Mouse (Mus musculus) hindbrain, embryonic 10.5 days (tissue): ENCODE measurements around the gene Spata6. TPM values are rescaled to one million over a fixed set of nuclear protein-coding genes. Genes with fewer than 3 reads are reported as not detected.

Source experiments
- DNase-seq: peaks from one replicate; pipeline ENCODE4 v3.0.0-alpha.2; 2017; ENCODE audit warnings: low spot score
- H3K27ac ChIP-seq: fragments of 300-500 bp; sonication (generic); 2 replicates; pipeline ENCODE4 v1.5.1; 2016; ENCODE audit warnings: mild to moderate bottlenecking, moderate library complexity
- H3K27me3 ChIP-seq: fragments of 300-500 bp; sonication (generic); 2 replicates; pipeline ENCODE4 v1.6.1; 2016; ENCODE audit warnings: mild to moderate bottlenecking; ENCODE audit not compliant: poor library complexity, insufficient read depth, severe bottlenecking
- H3K36me3 ChIP-seq: fragments of 300-500 bp; sonication (generic); 2 replicates; pipeline ENCODE4 v1.6.1; 2016; ENCODE audit warnings: mild to moderate bottlenecking, moderate library complexity
- H3K4me1 ChIP-seq: fragments of 300-500 bp; sonication (generic); replicated peaks from 2 replicates; pipeline ENCODE4 v1.6.1; 2016; ENCODE audit warnings: mild to moderate bottlenecking
- H3K4me3 ChIP-seq: fragments of 300-500 bp; sonication (generic); 2 replicates; pipeline ENCODE4 v1.5.1; 2016; ENCODE audit warnings: mild to moderate bottlenecking, moderate library complexity
- H3K9me3 ChIP-seq: fragments of 300-500 bp; sonication (generic); 2 replicates; pipeline ENCODE4 v1.6.1; 2016; ENCODE audit warnings: mild to moderate bottlenecking, moderate library complexity
- WGBS: fragments of 180-500 bp; shearing (Covaris S2); methylation state at CpG from one replicate; pipeline ENCODE4 v1.1.7; 2016; 5-methylcytosine and 5-hydroxymethylcytosine counted together
- polyA plus RNA-seq: library from polyadenylated mRNA; unstranded; fragments of >200 nt; fragmentation: Nextera tagmentation; extraction: Ambion mirVana; gene quantifications from 2 replicates; pipeline ENCODE4 v1.2.1, GENCODE M21; 2016

Spata6 gene
- polyA plus RNA-seq, 1 experiment from 2014 or later: 27.6 TPM

- no peak for DNase-seq
- H3K4me1 ChIP-seq: no peaks in the 10 kb centered on the region
- WGBS: 83% methylated on average over 2 of the region's 2 CpGs
- no peaks in the 10 kb centered on the region for H3K27me3 ChIP-seq
- H3K9me3 ChIP-seq: no peaks in the 10 kb centered on the region
- H3K27ac ChIP-seq: no peak overlapping the region
- no peak overlapping the region for H3K4me3 ChIP-seq
- H3K36me3 ChIP-seq: no peaks in the 10 kb centered on the region
Measured at GRCm38 (mm10) chr4:111867743-111868401, 148.1 kb downstream of the Spata6 start.

Other genes with a start within 250 kb of the Spata6 start
- 0.26 TPM in 1 of 2 replicates, not detected in the other for gene Slc5a9, start 182.9 kb downstream of the Spata6 start, polyA plus RNA-seq
- gene Skint8, start 199.4 kb downstream of the Spata6 start, polyA plus RNA-seq: not detected in 2 replicates